Mouse (Mus musculus) spleen, postnatal 10 days (tissue): Measurements from ENCODE around the gene Egflam.

ENCODE experiments used
- DNase-seq, 2 experiments: peaks; one replicate each; pipeline ENCODE4 v3.0.0; 2021 to 2022; ENCODE audit warnings: low spot score in 2 of 2

Gene Egflam

DNA sequence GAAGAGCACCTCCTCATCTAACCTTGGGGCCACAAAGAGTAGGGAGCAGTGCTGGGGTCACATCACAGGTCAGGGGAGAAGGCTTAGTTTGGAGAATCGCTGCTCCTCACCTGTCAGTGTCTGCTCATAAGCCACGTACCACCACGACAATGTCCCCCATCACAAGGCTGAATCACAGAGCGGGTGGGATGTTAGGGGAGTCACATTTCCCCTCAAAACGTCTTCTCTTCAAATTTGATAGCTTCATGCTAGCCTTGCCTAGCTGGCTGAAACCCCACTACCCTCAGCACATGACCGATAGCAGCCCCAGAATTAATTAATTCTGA lies 181.0 kb downstream of the Egflam start:
- DNase-seq: no peak

DNA sequence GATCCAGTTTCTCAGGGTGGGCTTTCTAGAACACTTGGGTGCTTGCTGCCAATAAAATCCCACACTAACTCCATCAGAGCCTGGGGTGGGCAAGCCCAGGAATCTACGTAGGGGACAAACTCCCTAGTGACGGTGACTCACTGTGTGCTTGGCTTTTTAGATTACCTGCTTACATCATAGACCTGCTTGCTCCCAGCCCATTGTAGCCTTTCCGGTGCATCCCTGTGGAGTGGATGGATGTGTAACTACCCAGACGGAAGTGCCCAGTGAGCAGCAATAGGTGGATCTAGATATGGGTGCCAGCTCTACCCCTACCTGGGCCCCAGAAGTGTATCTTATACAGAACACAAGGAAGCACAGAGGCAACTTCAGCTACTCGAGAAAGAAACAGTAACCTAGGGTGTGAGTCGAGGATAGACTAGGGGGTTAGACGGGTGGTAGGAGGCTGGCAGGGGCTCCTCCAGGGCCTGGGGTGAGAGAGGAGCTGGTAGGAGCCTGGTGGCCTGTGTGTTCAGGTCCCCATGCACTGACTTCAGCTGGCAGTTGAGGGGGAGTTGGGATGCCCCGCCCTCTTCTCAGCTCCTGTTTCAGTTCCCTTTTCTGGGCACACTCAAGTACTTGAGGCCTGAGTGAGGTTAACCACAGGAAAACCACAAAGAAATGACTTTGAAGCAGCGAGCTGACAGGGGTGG lies 181.5 kb downstream of the Egflam start:
- peak in 1 of 2 experiments; percentile 67 for DNase-seq

DNA sequence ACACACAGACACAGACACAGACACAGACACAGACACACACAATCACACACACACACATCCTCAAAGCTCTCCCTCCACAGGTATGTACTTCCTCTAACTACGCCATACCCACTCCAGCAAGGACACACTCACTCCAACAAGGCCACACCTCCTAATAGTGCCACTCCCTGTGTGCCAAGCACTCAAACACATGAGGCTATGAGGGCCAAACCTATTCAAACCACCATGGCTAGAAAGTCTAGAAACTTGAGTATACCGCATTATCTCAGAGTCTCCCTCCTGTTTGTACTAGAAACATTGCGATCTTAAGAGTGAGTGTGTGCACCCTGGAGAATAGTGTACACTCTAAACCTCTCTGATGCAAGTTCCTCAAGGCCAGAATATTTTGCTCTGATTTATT lies 182.3 kb downstream of the Egflam start:
- DNase-seq: no peak

DNA sequence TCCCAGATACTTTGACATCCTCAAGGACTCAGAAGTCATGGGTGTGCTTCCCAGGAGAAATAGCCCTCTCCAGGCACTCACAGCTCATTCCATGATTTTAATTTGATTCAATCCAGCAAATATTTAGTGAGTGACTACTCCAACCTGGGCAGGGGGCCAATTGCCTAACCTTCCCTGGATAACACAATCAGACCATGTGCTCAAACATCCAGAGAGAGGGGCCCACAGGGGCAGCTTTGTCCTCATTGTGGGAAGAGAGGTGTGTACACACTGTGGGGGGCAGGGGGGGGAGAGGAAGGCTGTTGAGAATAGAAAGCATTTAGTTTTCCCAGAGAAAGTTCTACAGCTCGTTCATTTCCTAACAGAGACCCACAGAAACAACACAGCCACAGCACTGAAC lies 184.5 kb downstream of the Egflam start:
- no peak for DNase-seq

DNA sequence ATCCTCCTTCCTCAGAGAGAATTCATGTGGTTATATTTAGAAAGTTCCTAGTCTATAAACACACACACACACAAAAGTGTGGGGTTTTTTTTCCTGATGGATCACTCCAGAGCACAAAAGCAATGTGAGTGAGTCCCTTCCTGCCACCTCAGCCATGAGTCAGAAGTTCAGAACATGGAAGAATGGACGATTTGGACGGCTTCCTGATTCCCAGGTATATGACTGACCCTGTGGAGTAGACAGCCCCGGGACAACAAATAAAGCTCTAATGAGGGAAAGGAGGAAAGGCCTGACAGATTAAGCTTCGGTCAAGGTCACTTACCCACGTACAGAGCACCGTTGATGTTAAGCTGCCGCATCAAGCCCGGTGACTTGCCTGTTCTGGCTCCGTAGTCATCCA lies 190.0 kb downstream of the Egflam start:
- DNase-seq: no peak

DNA sequence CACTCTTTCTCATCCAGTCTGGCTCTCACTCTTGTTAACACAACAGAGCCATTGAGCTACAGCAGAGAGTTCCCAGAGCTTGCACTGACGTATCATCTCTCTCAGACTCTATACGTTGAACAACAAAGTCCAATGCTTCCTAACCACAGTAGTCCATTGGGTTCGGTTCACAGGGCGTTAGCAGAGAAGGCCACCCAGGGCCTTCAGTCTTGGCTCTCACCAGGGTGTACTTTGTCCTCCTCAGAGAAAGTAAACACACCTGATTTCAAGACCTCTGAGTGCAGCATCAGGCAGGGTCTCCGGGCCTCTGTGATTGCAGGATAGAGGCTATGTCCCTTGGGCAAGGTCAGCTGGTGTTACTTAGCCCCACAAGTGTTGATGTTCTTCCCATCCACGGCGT lies 190.9 kb downstream of the Egflam start:
- no peak for DNase-seq

DNA sequence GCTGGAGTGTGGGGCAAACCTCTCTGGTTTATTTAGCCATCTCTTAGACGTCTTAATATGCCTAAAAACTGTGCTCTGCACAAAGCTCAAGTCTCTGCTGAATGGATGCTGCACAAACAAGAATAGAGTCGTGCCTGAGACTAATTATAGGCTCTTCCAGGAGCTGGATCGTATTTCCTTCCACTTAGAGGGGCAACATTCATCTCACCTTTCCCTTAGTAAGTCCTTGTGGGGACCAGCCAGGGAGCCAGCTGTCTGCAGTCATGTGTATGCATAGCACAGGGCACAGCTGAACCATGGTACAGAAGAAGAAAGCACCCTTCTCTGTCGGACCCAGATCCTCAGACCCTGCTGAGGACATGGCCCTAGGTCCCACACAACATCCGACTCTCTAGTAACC lies 192.1 kb downstream of the Egflam start:
- no peak for DNase-seq

DNA sequence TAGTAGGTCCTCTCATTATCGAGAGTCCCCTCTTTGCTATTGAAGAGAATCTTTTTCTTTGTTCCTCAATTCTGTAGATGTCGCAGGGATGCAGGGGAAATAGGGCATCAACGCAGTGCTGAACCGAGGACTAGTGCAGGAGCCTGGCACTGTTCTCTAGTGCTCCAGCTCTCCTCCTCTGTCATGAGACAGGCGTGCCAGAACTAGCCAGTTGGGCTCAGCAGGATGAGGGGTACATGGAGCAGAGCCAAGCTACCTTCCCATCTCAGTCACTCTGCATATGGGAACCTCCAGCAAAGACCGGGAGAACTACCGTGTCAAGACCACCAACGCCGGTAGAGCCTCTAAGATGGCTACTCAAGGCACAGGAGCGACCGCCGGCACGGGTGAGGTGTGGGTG lies 193.3 kb downstream of the Egflam start:
- no peak for DNase-seq

DNA sequence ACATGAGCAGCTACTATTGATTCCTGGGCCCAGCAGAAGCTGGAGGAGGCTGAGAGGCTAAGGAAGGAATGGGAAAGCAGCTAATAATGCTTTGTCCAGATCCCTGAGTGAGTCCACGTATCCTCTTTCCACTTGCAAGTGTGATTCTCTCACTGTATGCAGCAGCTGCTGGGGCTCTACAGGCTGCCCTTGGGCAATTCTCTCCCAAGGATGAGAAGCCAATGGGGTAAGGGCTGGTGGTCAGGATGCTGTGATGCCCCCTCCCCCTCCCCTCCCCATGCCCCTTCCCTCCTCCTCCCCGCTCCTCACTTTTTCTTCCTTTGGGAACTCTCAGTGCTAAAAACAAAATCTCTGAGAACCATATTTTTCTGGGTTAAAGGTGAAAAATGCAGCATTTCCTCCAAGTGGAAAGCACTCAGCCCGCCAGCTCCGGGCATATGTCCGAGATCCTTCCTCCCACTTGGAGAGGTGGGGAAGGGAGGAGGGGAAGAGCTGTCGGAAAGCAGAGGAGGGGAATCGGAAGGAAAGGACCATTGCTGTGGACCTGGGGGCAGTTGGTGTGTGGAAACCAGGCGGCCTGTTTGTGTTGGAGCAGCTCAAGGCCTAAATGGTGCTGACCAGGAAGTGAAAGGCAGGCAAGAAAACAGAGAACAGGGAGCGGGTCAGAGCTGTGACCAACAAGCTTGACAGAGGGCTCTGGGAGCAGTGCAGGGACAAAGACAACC lies 194.4 kb downstream of the Egflam start:
- DNase-seq: peak in 1 of 2 experiments; percentile 30

DNA sequence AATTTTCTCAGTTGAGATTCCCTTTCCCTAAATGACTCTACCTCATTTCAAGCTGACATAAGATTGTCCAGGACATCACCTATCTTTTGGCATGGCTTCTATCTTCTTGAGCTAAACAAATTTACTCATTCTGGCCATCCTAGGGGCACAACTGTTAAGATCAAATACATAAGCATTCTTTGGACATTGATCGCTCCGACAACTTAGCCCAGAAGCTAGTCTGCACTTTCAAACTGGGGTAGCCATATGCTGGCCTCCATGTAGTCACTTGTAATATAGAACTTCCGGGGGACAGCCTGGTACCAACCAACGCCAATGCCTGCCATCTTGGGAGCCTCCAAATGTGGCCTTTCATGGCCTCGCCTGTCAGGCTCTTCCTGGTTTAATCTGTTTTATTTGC lies 195.2 kb downstream of the Egflam start:
- no peak for DNase-seq

DNA sequence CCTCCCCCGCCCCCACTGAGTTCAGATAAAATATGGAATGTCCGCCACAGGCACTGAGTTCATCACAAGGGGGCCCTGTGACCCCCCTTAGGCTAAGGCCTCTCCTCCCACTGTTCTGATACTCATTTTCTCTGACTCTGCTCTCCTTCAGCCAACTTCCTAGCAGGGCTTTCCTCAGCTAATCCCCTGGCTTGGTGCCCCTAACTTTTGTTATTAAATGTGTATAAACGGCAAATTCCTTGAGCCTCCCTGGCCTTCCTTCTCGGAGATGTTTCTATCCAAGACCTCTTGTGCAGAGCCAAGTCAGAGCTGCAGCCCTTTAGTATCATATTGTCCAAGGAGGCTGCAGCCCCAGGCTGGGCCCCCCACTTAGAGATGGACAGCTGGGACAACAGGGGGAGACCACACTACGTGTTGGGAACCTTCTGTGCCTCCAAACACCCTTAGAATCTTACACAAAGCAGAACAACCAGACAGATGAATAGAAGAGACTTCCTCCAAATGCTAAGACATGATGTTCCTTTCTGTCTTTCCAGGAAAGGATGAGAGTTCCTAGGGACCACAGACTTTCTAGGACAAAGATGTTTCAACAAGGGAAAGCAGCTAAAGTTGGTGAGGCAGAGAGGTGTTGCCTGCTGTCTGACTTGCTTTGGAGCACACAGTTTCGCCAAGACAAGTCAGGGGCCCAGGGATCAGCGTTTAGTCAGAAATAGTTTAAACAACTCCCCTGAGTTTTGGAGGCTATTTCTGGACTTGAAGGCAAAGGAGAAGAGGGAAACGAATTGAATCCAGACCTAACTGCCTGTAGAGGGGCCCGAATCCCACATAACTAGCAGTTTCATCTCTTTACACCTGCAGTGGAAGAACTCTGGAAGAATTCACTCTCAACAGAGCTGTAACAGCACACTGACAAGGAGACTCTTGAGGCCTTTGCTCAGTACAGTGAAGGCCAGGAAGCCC lies 196.5 kb downstream of the Egflam start:
- no peak for DNase-seq

DNA sequence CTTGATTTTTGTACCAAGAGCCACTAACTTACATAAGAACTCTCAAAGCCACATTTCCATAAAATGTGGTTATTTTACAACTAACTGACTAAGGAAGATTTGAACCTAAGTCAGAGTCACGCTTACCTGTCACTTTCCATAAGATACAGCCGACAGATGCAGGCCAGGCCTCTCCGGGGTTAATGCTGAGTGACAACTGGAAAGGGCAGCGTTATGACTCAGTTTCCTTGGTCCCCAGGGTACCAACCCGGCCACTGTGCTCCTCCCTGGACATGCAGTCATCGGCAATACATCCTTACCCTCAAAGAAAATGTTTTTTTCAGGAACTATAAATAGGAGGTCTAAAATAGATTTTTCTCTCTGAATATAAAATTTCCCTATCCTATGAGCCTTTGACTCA lies 197.9 kb downstream of the Egflam start:
- DNase-seq: no peak

DNA sequence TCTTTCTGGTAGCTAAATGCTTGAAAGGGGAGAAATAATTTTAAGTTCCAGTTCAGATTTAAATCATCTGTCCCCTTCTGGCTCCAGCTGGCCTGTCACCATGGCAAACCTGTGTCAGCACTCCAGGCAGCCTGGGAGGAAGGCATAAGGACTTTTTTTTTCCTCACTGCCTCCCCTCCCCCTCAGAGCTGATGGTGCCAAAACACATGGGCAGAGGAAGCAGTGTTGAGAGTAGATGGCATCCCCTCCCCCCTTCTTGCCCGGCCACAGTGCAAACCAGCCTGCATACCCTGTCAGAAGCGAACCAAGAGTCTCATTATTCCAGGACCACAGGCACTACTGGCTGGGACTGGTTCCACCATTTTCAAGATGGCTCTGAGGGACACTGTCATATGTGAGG lies 199.4 kb downstream of the Egflam start:
- DNase-seq: no peak

DNA sequence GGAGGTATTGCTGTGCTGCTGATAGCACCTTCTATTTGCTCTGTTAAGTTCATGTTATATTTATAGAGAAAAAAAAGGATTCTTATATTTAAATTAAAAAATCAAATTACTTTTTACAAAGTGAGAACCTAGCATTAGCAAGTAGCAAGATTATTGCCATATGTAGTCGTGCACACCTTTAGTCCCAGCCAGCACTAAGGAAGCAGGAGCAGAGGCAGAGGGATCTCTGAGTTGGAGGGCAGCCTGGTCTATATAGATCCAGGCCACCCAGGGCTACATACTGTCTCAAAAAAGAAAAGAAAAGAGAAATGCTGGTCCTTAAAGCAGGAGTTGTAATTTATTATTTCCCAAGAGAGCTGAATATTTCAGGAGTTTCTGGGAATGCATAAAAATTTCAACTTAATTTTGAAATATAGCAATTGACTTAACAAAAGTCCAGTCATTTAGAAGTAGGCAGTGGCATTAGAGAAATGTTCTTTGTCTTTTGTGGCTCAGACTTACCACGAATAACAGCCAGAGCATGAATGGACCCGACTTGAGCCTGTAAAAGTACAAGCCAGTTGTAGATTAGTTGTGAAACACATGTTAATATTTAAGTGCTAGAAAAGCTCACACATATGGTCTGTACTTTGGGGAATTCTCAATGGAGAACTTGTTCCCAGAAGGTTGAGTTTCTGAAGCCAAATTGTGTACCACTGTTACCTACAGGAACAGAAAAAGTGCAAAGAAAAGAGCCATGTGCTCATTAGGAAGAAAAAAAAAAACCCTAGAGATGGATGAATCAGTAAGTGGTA lies 200.3 kb downstream of the Egflam start:
- no peak for DNase-seq

DNA sequence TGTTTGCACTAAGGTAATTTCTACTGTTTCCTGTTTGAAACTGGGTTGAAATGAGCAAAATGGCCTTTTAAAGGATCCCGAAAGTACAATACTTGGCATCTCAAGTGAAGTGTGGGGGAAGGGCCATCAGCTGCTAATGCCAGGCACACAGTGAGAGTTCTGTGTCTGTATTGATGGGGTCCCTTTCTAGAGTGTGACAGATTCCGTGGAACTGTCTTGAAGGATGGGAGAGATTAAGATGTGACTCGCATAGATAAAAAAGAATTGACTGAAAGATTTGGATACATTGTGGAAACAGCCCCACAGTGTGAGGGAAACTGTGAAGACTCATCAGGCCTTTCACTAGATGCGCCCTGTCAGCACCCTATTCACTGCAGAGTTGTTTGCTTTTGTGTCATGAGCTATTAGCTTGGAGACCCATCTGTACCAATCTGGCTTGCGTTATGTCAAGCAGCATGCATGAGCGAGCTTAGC lies 203.4 kb downstream of the Egflam start:
- DNase-seq: no peak

DNA sequence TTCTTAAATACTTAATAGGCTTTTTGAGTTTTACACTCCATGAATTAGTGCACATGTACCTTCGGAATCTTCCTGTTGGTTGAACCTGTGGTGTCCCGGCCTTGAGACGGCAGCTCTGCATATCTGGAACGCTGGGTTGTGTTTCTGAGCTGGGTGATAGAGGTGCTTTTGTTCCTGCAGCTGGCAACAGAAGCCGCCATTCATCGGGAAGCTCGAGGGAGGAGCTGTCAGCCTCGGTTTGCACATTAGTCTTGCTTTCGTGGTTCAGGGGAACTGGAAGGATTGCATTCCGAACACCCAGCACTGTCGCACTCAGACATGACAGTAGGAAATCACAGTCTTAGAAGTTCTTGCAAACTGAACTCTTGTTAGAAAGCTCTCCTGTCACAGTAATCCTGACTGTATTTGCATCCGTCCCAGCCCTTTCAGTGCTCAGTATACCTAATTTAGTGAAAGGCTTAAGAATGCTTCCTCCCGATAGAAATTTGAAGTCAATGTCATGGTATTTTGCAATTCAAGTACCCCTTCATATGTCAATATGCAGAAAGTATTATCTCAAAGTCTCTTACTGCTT lies 204.0 kb downstream of the Egflam start:
- DNase-seq: no peak

DNA sequence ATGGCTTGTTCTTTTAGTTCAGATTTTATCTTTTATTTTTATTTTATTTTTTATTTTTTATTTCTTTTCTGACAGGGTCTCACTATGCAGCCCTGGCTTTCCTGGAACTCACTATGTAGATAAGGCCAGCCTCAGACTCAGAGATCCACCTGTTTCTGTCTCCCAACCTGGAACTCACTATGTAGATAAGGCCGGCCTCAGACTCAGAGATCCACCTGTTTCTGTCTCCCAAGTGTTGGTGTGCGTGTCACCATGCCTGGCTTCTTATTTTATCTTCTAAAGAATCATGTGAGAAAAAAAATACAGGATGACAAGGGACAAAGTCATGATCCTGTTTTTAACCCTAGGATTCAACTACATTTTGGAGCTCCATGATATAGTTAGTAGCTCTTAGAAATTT lies 205.6 kb downstream of the Egflam start:
- DNase-seq: no peak

DNA sequence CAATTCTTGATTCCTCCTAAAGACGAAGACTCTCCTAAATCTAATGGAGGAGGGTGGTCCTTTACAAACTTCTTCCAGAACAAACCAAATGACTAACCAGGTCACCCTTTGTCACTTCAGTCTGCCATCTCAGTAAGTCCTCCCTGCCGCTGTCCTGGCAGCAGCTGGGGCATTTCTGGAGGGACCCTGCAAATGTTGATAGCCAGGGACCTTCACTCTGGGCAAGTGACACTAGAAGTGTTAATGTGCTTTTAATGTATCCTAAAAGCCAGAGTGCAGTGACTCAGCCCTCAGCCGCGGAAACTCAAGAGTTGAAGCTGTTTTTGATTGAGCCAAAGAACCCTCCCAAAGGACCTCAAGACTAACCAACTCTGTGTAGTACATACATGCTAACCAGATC lies 207.1 kb downstream of the Egflam start:
- DNase-seq: no peak

DNA sequence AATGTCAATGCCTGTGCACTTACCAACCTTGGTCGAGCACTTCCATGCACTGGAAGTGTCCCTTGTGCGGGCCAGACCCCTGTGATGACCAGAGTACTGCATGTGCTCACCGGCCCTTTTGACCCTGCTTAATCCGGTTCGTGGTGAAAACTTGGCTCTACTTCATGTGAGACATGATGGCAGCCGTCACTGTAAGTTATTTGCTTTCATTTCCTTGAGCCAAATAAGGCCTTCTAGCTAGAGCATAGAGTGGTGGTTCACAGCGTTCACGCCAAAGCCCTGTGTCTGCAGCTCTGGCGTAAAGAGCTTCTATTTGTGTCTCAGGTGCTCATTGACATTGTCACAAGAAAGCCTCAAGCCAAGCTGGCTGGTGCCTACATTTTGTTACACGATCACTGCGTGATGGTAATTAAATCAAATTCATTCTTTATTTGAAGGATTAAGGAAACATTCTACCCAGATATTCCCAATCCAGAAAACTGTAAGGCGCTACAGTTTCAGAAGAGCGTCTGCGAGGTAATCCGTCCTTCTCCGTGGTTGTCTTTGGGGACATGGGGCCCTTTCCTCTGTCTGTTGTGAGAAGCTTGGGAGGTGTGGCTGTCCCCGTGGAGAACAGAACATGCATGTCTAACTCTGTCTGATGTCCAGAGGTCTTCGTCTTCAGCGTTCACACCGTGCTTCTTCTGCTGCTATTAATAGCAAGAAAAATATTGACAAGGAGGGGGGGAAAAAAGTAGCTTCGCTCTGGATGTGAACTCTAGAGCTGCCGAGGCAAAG lies 208.3 kb downstream of the Egflam start:
- no peak for DNase-seq

DNA sequence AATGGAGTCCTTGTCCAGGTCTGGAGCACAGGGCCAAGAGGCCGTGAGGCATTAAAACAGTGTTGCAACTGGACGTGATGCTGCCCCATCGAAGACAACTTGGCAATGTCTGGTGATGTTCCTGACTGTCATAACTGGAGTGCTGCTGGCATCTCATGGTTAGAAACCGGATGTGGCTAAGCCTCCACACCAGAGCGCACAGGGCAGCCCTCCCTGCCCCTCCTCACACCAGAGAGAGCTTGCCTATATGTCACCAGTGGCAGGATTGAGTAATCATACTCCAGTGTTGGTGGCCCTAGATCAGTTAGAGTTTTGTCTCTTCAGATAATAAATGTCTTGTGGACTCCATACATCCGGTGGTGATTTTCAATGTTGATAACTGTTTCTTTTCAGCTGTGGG lies 210.5 kb downstream of the Egflam start:
- no peak for DNase-seq

DNA sequence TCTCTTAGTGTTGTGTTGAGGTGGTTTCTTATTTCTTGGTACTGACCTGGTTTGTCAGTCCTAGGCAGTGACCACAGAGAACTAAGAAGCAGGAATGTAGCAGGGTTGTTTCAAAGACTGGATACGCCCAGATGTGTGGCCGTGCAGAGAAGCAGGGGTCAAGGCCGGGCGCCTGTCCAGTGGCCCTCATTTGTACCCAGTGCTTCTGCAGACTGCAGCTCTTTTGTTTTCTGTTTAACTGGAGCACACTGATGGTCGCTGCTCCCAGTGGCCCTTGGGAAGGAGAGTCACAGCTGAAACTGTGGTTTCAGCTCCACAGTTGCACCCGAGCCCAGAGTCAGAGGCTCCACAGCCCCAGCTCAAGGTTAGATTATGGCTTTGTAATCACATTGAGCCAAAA lies 217.6 kb downstream of the Egflam start:
- DNase-seq: no peak
